Mouse (Mus musculus) thymus, adult 2 months (tissue): ENCODE measurements around the gene Treml2. TPM values are rescaled to one million over a fixed set of nuclear protein-coding genes. Genes with fewer than 3 reads are reported as not detected.

Experiments used
- DNase-seq: peaks from one replicate; pipeline ENCODE4 v3.0.0; 2021
- H3K27ac ChIP-seq: fragments of 200-500 bp; 2 replicates; pipeline ENCODE4 v1.5.1; 2012; ENCODE audit warnings: low read length, control low read depth; ENCODE audit not compliant: control insufficient read depth, insufficient read depth
- H3K27me3 ChIP-seq: fragments of 200-500 bp; 2 replicates; pipeline ENCODE4 v1.6.1; 2012; ENCODE audit warnings: mild to moderate bottlenecking, low read length, moderate library complexity, mixed read lengths; ENCODE audit not compliant: control insufficient read depth, insufficient read depth
- H3K36me3 ChIP-seq: fragments of 200-500 bp; 2 replicates; pipeline ENCODE4 v1.6.1; 2012; ENCODE audit warnings: mild to moderate bottlenecking, low read length, moderate library complexity; ENCODE audit not compliant: control insufficient read depth, insufficient read depth
- H3K4me1 ChIP-seq: fragments of 200-500 bp; replicated peaks from 2 replicates; pipeline ENCODE4 v1.6.1; 2012; ENCODE audit warnings: low read length; ENCODE audit not compliant: control insufficient read depth, insufficient read depth
- H3K4me3 ChIP-seq: fragments of 200-500 bp; 2 replicates; pipeline ENCODE4 v1.5.1; 2012; ENCODE audit warnings: mild to moderate bottlenecking, low read length, control low read depth, moderate library complexity; ENCODE audit not compliant: control insufficient read depth, insufficient read depth
- CTCF ChIP-seq: fragments of 200-500 bp; IDR thresholded peaks from 2 replicates; pipeline ENCODE4 v1.5.1; 2012; ENCODE audit warnings: mild to moderate bottlenecking, control low read depth, low read length, moderate library complexity, borderline replicate concordance; ENCODE audit not compliant: control insufficient read depth, poor library complexity, insufficient read depth; ENCODE audit errors: extremely low read depth
- POLR2A ChIP-seq: fragments of 200-500 bp; IDR thresholded peaks from 2 replicates; pipeline ENCODE4 v1.6.1; 2012; ENCODE audit warnings: mild to moderate bottlenecking, low read length, control low read depth, moderate library complexity; ENCODE audit not compliant: control insufficient read depth, poor library complexity, insufficient read depth; ENCODE audit errors: extremely low read depth
- WGBS: fragments of 180-500 bp; shearing (Covaris S2); methylation state at CpG from one replicate; pipeline ENCODE4 v1.1.7; 2018; 5-methylcytosine and 5-hydroxymethylcytosine counted together
- polyA plus RNA-seq: library from polyadenylated mRNA; depleted of rRNA; stranded (reverse); fragments of >200 nt; gene quantifications from 2 replicates; pipeline ENCODE4 v1.2.3, GENCODE M21; 2012

Treml2 gene
- polyA plus RNA-seq, 1 experiment = 54.8 TPM

GRCm38 (mm10) chr17:48325638-48326037 is 26.3 kb downstream of the Treml2 start:
- no peak for DNase-seq
- Histone ChIP-seq H3K4me3 (no peak overlapping the region), H3K27me3 (no peaks in the 10 kb centered on the region), H3K27ac (no peak overlapping the region), H3K36me3 (no peaks in the 10 kb centered on the region), H3K4me1 (peaks cover 2% of the 10 kb centered on the region; the same call in 1 of the 2 replicates)
- WGBS = 79% methylated on average over 11 of the region's 11 CpGs
- TF ChIP-seq CTCF = no peak
- no peak for TF ChIP-seq POLR2A

DNA sequence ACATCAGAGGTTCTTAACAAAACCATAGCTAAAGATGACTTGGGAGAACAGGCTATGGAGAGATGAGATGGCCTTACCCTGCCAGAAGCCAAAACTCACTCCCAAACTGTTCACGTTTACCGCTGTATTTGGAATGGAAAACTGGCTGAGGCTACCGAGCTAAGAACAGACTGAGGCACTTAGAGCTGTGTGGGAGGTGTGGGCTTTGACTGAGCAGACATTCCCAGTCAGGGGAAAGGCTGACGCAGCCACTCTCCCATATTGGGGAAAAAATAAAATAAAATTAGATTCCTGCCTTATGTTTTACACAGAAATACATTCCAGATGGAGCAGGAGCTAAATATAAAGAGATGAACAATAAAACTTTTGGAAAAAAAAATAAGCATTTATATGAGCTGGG is 27.4 kb downstream of the Treml2 start:
- 98% methylated on average over 4 of the region's 4 CpGs for WGBS
- Histone ChIP-seq H3K27me3 (no peaks in the 10 kb centered on the region), H3K4me1 (peaks cover 2% of the 10 kb centered on the region; the same call in 1 of the 2 replicates), H3K27ac (no peak overlapping the region), H3K4me3 (no peak overlapping the region), H3K36me3 (no peaks in the 10 kb centered on the region)
- TF ChIP-seq POLR2A (no peak), CTCF (no peak)
- DNase-seq = no peak

DNA sequence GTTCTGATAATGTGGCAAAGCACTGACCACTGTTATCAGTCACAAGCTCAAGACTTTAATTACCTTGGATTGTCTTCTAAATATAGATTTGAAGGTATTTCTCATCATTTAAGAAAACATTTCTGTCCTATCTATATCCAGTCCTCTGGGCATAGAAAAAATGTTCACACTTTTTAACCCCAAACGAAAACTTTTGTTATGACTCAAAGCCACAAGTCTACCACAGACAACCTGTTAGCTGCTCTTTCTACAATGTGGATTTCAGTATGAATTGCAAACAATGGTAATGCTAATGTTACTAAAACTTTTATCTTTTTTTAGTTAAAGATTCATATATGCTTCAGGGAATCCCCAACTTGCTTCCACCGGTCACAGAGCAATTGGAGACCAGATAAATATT is 33.2 kb downstream of the Treml2 start:
- 39% methylated on average over 2 of the region's 2 CpGs for WGBS
- no peaks in the 10 kb centered on the region for H3K4me1 ChIP-seq
- H3K27ac ChIP-seq = no peak overlapping the region
- no peaks in the 10 kb centered on the region for H3K27me3 ChIP-seq
- TF ChIP-seq CTCF (no peak), POLR2A (no peak)
- no peaks in the 10 kb centered on the region for H3K36me3 ChIP-seq
- no peak for DNase-seq
- no peak overlapping the region for H3K4me3 ChIP-seq

DNA sequence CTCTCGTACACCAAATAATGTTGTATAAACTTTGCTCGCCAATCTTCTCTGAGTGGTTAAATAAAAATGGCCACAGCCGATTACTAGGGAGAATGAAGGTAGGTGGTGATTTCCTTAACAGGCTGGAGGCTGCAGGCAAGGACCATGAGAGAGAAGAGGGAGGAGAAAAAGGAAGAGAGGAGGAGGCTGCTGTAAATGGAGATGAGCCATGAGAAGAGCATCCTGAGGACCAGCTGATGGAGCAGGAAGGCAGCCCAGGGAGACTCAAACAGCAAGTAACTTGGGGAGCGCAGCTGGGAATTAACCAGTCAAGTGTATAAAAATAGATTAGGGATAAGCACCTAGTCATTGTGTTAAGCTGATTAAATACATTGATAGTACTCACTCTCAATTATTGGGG is 34.9 kb downstream of the Treml2 start:
- 95% methylated on average over 4 of the region's 4 CpGs for WGBS
- Histone ChIP-seq H3K36me3 (no peaks in the 10 kb centered on the region), H3K4me3 (no peak overlapping the region), H3K4me1 (no peaks in the 10 kb centered on the region), H3K27ac (no peak overlapping the region), H3K27me3 (no peaks in the 10 kb centered on the region)
- TF ChIP-seq CTCF = no peak
- no peak for TF ChIP-seq POLR2A
- DNase-seq = no peak

GRCm38 (mm10) chr17:48336857-48337256 is 37.6 kb downstream of the Treml2 start:
- Histone ChIP-seq H3K27ac (no peak overlapping the region), H3K36me3 (no peaks in the 10 kb centered on the region), H3K4me3 (no peak overlapping the region), H3K4me1 (no peaks in the 10 kb centered on the region), H3K27me3 (no peaks in the 10 kb centered on the region)
- peak; percentile 79; the same call in 1 of the 2 replicates for TF ChIP-seq CTCF
- no peak for TF ChIP-seq POLR2A
- 1% methylated on average over 6 of the region's 6 CpGs for WGBS
- DNase-seq = peak; percentile 83

GRCm38 (mm10) chr17:48340267-48340666 is 41.0 kb downstream of the Treml2 start:
- Histone ChIP-seq H3K4me1 (no peaks in the 10 kb centered on the region), H3K27ac (no peak overlapping the region), H3K36me3 (no peaks in the 10 kb centered on the region), H3K27me3 (no peaks in the 10 kb centered on the region), H3K4me3 (no peak overlapping the region)
- no peak for TF ChIP-seq POLR2A
- no peak for TF ChIP-seq CTCF
- WGBS = 100% methylated on average over 1 of the region's 1 CpGs
- DNase-seq = no peak

- Histone ChIP-seq H3K27ac (no peak overlapping the region), H3K4me3 (no peak overlapping the region), H3K36me3 (no peaks in the 10 kb centered on the region), H3K4me1 (no peaks in the 10 kb centered on the region), H3K27me3 (no peaks in the 10 kb centered on the region)
- no peak for DNase-seq
- 37% methylated on average over 3 of the region's 3 CpGs for WGBS
- TF ChIP-seq POLR2A (no peak), CTCF (no peak)
Observed at GRCm38 (mm10) chr17:48341947-48342346, 42.6 kb downstream of the Treml2 start.
